Mouse (Mus musculus) heart, adult 2 months (tissue): Measurements from ENCODE around the gene Fam210b. TPM values are rescaled to one million over a fixed set of nuclear protein-coding genes. Genes with fewer than 3 reads are reported as not detected.

ENCODE experiments used
- DNase-seq, 2 experiments: peaks; one replicate each; pipeline ENCODE4 v3.0.0; 2021
- H3K27ac ChIP-seq: fragments of 200-600 bp; 2 replicates; pipeline ENCODE4 v1.8.1; 2022
- H3K27me3 ChIP-seq: fragments of 200-500 bp; 2 replicates; pipeline ENCODE4 v1.6.1; 2012; ENCODE audit warnings: mild to moderate bottlenecking, low read length, inconsistent platforms, mixed read lengths; ENCODE audit not compliant: control insufficient read depth, insufficient read depth
- H3K36me3 ChIP-seq: fragments of 200-500 bp; 2 replicates; pipeline ENCODE4 v1.6.1; 2012; ENCODE audit warnings: low read length, inconsistent platforms; ENCODE audit not compliant: control insufficient read depth, insufficient read depth
- H3K4me1 ChIP-seq: fragments of 200-500 bp; 2 replicates; pipeline ENCODE4 v1.6.1; 2011; ENCODE audit warnings: low read length; ENCODE audit not compliant: control insufficient read depth, insufficient read depth
- H3K4me3 ChIP-seq: fragments of 200-600 bp; 2 replicates; pipeline ENCODE4 v1.8.1; 2022
- H3K79me2 ChIP-seq: fragments of 200-500 bp; replicated peaks from 2 replicates; pipeline ENCODE4 v1.6.1; 2012; ENCODE audit warnings: mild to moderate bottlenecking, inconsistent platforms, low read length, moderate library complexity, mixed read lengths; ENCODE audit not compliant: control insufficient read depth, insufficient read depth
- H3K9ac ChIP-seq: fragments of 200-500 bp; 2 replicates; pipeline ENCODE4 v1.6.1; 2012; ENCODE audit warnings: low read depth, mild to moderate bottlenecking, control low read depth, inconsistent platforms, low read length, mixed read lengths
- CTCF ChIP-seq: fragments of 200-600 bp; IDR thresholded peaks from 2 replicates; pipeline ENCODE4 v1.8.1; 2022; ENCODE audit warnings: antibody characterized with exemption, mild to moderate bottlenecking, moderate library complexity
- EP300 ChIP-seq: fragments of 200-500 bp; IDR thresholded peaks from 2 replicates; pipeline ENCODE4 v1.6.1; 2011; ENCODE audit warnings: low read depth, low read length, control low read depth; ENCODE audit not compliant: insufficient read depth
- POLR2A ChIP-seq: fragments of 200-500 bp; IDR thresholded peaks from 2 replicates; pipeline ENCODE4 v1.6.1; 2011; ENCODE audit warnings: mild to moderate bottlenecking, low read depth, low read length, control low read depth; ENCODE audit not compliant: insufficient read depth
- WGBS: fragments of 180-500 bp; shearing (Covaris S2); methylation state at CpG from one replicate; pipeline ENCODE4 v1.1.7; 2018; 5-methylcytosine and 5-hydroxymethylcytosine counted together
- intact Hi-C: fragments of 180-260 bp; cut with DNase I; formaldehyde crosslinking; loops from one replicate; pipeline ENCODE4 v1.15.1; 2025
- long read RNA-seq: library from polyadenylated mRNA; stranded (forward); transcript quantifications from one replicate; pipeline ENCODE4 v2.0.0, GENCODE M21; 2021
- polyA plus RNA-seq: library from polyadenylated mRNA; depleted of rRNA; stranded (reverse); fragments of >200 nt; gene quantifications from 2 replicates; pipeline ENCODE4 v1.2.3, GENCODE M21; 2012; rRNA removed
- total RNA-seq, 2 experiments: library from RNA; stranded (reverse); gene quantifications; 2 replicates each; pipeline ENCODE4 v1.2.3; 2021

Gene Fam210b
- total RNA-seq (1 to 10 TPM; 5.4 to 6.1 TPM), polyA plus RNA-seq (6.4 and 9.4 TPM in 2 replicates)
- long read RNA-seq, transcript Fam210b-201 (3 exons, 3,617 nt) = major isoform, 5 of 5 reads
- long read RNA-seq, partial matches to known transcripts = 0 of 5 reads
- long read RNA-seq, other reads (novel, unspliced or antisense) = 0 of 5 reads

- H3K36me3 ChIP-seq = no peaks in the 10 kb centered on the region
These were observed at the start of gene Fam210b for GRCm38 (mm10) chr2:172345258-172345738. Fam210b (plus strand) TSS chr2:172345565.

GRCm38 (mm10) chr2:172298083-172298482 lies 47.3 kb upstream of the Fam210b start:
- no peak overlapping the region for H3K4me3 ChIP-seq
- H3K27me3 ChIP-seq = no peaks in the 10 kb centered on the region
- no peaks in the 10 kb centered on the region for H3K79me2 ChIP-seq
- no peaks in the 10 kb centered on the region for H3K4me1 ChIP-seq
- 12% methylated on average over 1 of the region's 1 CpGs for whole genome bisulfite sequencing
- intact Hi-C loops = no loop called here
- H3K9ac ChIP-seq = no peak overlapping the region
- no peak overlapping the region for H3K27ac ChIP-seq
- no peak for TF ChIP-seq EP300
- TF ChIP-seq POLR2A = no peak
- TF ChIP-seq CTCF = no peak
- H3K36me3 ChIP-seq = no peaks in the 10 kb centered on the region
- DNase-seq = no peak

More at GRCm38 (mm10) chr2:172345258-172345738, at the start of gene Fam210b:
- Histone ChIP-seq H3K4me3 (peak within 1 kb of the TSS; percentile 69), H3K4me1 (peaks cover 1% of the 10 kb centered on the region), H3K27ac (peak within 1 kb of the TSS; percentile 65), H3K79me2 (no peaks in the 10 kb centered on the region), H3K9ac (peak within 1 kb of the TSS; percentile 91), H3K27me3 (no peaks in the 10 kb centered on the region)
- peak; percentile 98 for DNase-seq
- intact Hi-C loops = loop anchor here (1.0 to 10.0 kb wide), 2 partner anchors 25 to 100 kb away; partner anchors contain the start of genes Aurka, Cstf1 and Rtf2
- TF ChIP-seq POLR2A (peak; percentile 73), CTCF (no peak), EP300 (no peak)
- WGBS = 1% methylated on average over 35 of the region's 35 CpGs

GRCm38 (mm10) chr2:172298542-172298941 lies 46.8 kb upstream of the Fam210b start:
- no peaks in the 10 kb centered on the region for H3K79me2 ChIP-seq
- TF ChIP-seq EP300 (no peak), CTCF (no peak)
- no peaks in the 10 kb centered on the region for H3K4me1 ChIP-seq

GRCm38 (mm10) chr2:172299126-172299921 lies 46.0 kb upstream of the Fam210b start:
- Histone ChIP-seq H3K4me1 (no peaks in the 10 kb centered on the region), H3K4me3 (no peak overlapping the region), H3K36me3 (no peaks in the 10 kb centered on the region), H3K27ac (no peak overlapping the region), H3K27me3 (no peaks in the 10 kb centered on the region), H3K79me2 (no peaks in the 10 kb centered on the region), H3K9ac (no peak overlapping the region)
- intact Hi-C loops = no loop called here
- no peak for DNase-seq
- WGBS = 18% methylated on average over 14 of the region's 14 CpGs
- TF ChIP-seq POLR2A = no peak
- TF ChIP-seq EP300 = no peak
- no peak for TF ChIP-seq CTCF

More at GRCm38 (mm10) chr2:172298542-172298941, 46.8 kb upstream of the Fam210b start:
- Histone ChIP-seq H3K27me3 (no peaks in the 10 kb centered on the region), H3K4me3 (no peak overlapping the region), H3K36me3 (no peaks in the 10 kb centered on the region), H3K27ac (no peak overlapping the region), H3K9ac (no peak overlapping the region)
- DNase-seq = no peak
- intact Hi-C loops = no loop called here
- WGBS = 53% methylated on average over 1 of the region's 1 CpGs

- H3K9ac ChIP-seq = no peak overlapping the region
- DNase-seq = no peak
- H3K4me3 ChIP-seq = no peak overlapping the region
- H3K27ac ChIP-seq = no peak overlapping the region
- no peaks in the 10 kb centered on the region for H3K36me3 ChIP-seq
- no peaks in the 10 kb centered on the region for H3K4me1 ChIP-seq
- TF ChIP-seq POLR2A (no peak), CTCF (no peak), EP300 (no peak)
- H3K79me2 ChIP-seq = no peaks in the 10 kb centered on the region
- no peaks in the 10 kb centered on the region for H3K27me3 ChIP-seq
- intact Hi-C loops = no loop called here
- 80% methylated on average over 5 of the region's 5 CpGs for WGBS
These were observed 43.0 kb upstream of the Fam210b start for GRCm38 (mm10) chr2:172302396-172302795.
